Mouse (Mus musculus): ENCODE measurements at regions not wholly inside any gene's neighbourhood (a gene's known extent, or its start where the extent isn't known, plus 50 kb on each side); places are given as distances from the start of the nearest gene placed in this dataset.

- H3K4me2 ChIP-seq (ENCODE audit: low read length), result no peak overlapping the region
- no peaks in the 10 kb centered on the region for H3K36me3 ChIP-seq (ENCODE audit: control insufficient read depth, insufficient read depth, low read length)
- DNase-seq (ENCODE audit: low spot score) (peak; percentile 38), ATAC-seq (no peak)
- WGBS, result 37% methylated on average over 4 of the region's 4 CpGs
- no peaks in the 10 kb centered on the region for H3K27me3 ChIP-seq (replicated peaks; ENCODE audit: control insufficient read depth, insufficient read depth, low read length)
- H3K9me3 ChIP-seq (replicated peaks; ENCODE audit: control insufficient read depth, low read length), result no peaks in the 10 kb centered on the region
- H3K4me3 ChIP-seq (ENCODE audit: low read depth, low read length), result no peak overlapping the region
- H3K27ac ChIP-seq (ENCODE audit: low read depth, low read length), result no peak overlapping the region
- H3K9ac ChIP-seq (ENCODE audit: low read length), result no peak overlapping the region
- no peaks in the 10 kb centered on the region for H3K4me1 ChIP-seq (ENCODE audit: control insufficient read depth, insufficient read depth, low read length)
Measured at GRCm38 (mm10) chr2:147803102-147803501, 243.7 kb downstream of the Foxa2 start.

GRCm38 (mm10) chr2:147791434-147791833 is 255.3 kb downstream of the Foxa2 start:
- no peak for ATAC-seq
- H3K27me3 ChIP-seq (replicated peaks; ENCODE audit: control insufficient read depth, insufficient read depth, low read length), result no peaks in the 10 kb centered on the region

GRCm38 (mm10) chr2:147789877-147790276 is 256.9 kb downstream of the Foxa2 start:
- Histone ChIP-seq H3K9ac (ENCODE audit: low read length) (no peak overlapping the region), H3K4me3 (ENCODE audit: low read depth, low read length) (no peak overlapping the region), H3K27ac (ENCODE audit: low read depth, low read length) (no peak overlapping the region), H3K4me2 (ENCODE audit: low read length) (no peak overlapping the region), H3K27me3 (replicated peaks; ENCODE audit: control insufficient read depth, insufficient read depth, low read length) (no peaks in the 10 kb centered on the region), H3K4me1 (ENCODE audit: control insufficient read depth, insufficient read depth, low read length) (no peaks in the 10 kb centered on the region), H3K9me3 (replicated peaks; ENCODE audit: control insufficient read depth, low read length) (no peaks in the 10 kb centered on the region), H3K36me3 (ENCODE audit: control insufficient read depth, insufficient read depth, low read length) (no peaks in the 10 kb centered on the region)
- DNase-seq (ENCODE audit: low spot score) (no peak), ATAC-seq (no peak)
- 88% methylated on average over 1 of the region's 1 CpGs for WGBS

More at GRCm38 (mm10) chr2:147791434-147791833, 255.3 kb downstream of the Foxa2 start:
- 83% methylated on average over 8 of the region's 8 CpGs for WGBS
- no peak overlapping the region for H3K9ac ChIP-seq (ENCODE audit: low read length)
- no peak for DNase-seq (ENCODE audit: low spot score)
- H3K4me2 ChIP-seq (ENCODE audit: low read length), result no peak overlapping the region
- no peaks in the 10 kb centered on the region for H3K4me1 ChIP-seq (ENCODE audit: control insufficient read depth, insufficient read depth, low read length)
- no peaks in the 10 kb centered on the region for H3K36me3 ChIP-seq (ENCODE audit: control insufficient read depth, insufficient read depth, low read length)
- H3K9me3 ChIP-seq (replicated peaks; ENCODE audit: control insufficient read depth, low read length), result no peaks in the 10 kb centered on the region
- no peak overlapping the region for H3K27ac ChIP-seq (ENCODE audit: low read depth, low read length)
- no peak overlapping the region for H3K4me3 ChIP-seq (ENCODE audit: low read depth, low read length)

- no peak overlapping the region for H3K4me3 ChIP-seq (ENCODE audit: low read depth, low read length)
- no peaks in the 10 kb centered on the region for H3K9me3 ChIP-seq (replicated peaks; ENCODE audit: control insufficient read depth, low read length)
- H3K36me3 ChIP-seq (ENCODE audit: control insufficient read depth, insufficient read depth, low read length), result no peaks in the 10 kb centered on the region
- WGBS, result 12% methylated on average over 3 of the region's 3 CpGs
- no peak overlapping the region for H3K9ac ChIP-seq (ENCODE audit: low read length)
- H3K4me1 ChIP-seq (ENCODE audit: control insufficient read depth, insufficient read depth, low read length), result no peaks in the 10 kb centered on the region
- no peak overlapping the region for H3K4me2 ChIP-seq (ENCODE audit: low read length)
- H3K27me3 ChIP-seq (replicated peaks; ENCODE audit: control insufficient read depth, insufficient read depth, low read length), result no peaks in the 10 kb centered on the region
- H3K27ac ChIP-seq (ENCODE audit: low read depth, low read length), result no peak overlapping the region
- ATAC-seq (peak; percentile 42; the same call in 1 of the 2 replicates), DNase-seq (ENCODE audit: low spot score) (peak; percentile 81)
Measured at GRCm38 (mm10) chr2:147789268-147789667, 257.5 kb downstream of the Foxa2 start.

- H3K9me3 ChIP-seq (replicated peaks; ENCODE audit: control insufficient read depth, low read length), result no peaks in the 10 kb centered on the region
- no peaks in the 10 kb centered on the region for H3K36me3 ChIP-seq (ENCODE audit: control insufficient read depth, insufficient read depth, low read length)
- H3K9ac ChIP-seq (ENCODE audit: low read length), result no peak overlapping the region
- no peak overlapping the region for H3K27ac ChIP-seq (ENCODE audit: low read depth, low read length)
- no peaks in the 10 kb centered on the region for H3K27me3 ChIP-seq (replicated peaks; ENCODE audit: control insufficient read depth, insufficient read depth, low read length)
- H3K4me3 ChIP-seq (ENCODE audit: low read depth, low read length), result no peak overlapping the region
- H3K4me1 ChIP-seq (ENCODE audit: control insufficient read depth, insufficient read depth, low read length), result no peaks in the 10 kb centered on the region
- DNase-seq (ENCODE audit: low spot score) (peak; percentile 23), ATAC-seq (no peak)
- WGBS, result 72% methylated on average over 3 of the region's 3 CpGs
- H3K4me2 ChIP-seq (ENCODE audit: low read length), result no peak overlapping the region
Measured at GRCm38 (mm10) chr2:147788001-147788400, 258.8 kb downstream of the Foxa2 start.

- no peak for DNase-seq (ENCODE audit: low spot score)
- no peak overlapping the region for H3K27ac ChIP-seq (ENCODE audit: low read depth, low read length)
- H3K36me3 ChIP-seq (ENCODE audit: control insufficient read depth, insufficient read depth, low read length), result no peaks in the 10 kb centered on the region
- no peak overlapping the region for H3K4me3 ChIP-seq (ENCODE audit: low read depth, low read length)
- WGBS, result 80% methylated on average over 2 of the region's 2 CpGs
- no peak overlapping the region for H3K9ac ChIP-seq (ENCODE audit: low read length)
- H3K4me2 ChIP-seq (ENCODE audit: low read length), result no peak overlapping the region
- no peaks in the 10 kb centered on the region for H3K9me3 ChIP-seq (replicated peaks; ENCODE audit: control insufficient read depth, low read length)
- ATAC-seq, result no peak
- H3K27me3 ChIP-seq (replicated peaks; ENCODE audit: control insufficient read depth, insufficient read depth, low read length), result no peaks in the 10 kb centered on the region
- H3K4me1 ChIP-seq (ENCODE audit: control insufficient read depth, insufficient read depth, low read length), result no peaks in the 10 kb centered on the region
Measured at GRCm38 (mm10) chr2:147782496-147782895, 264.3 kb downstream of the Foxa2 start.

GRCm38 (mm10) chr2:147776316-147776715 is 270.5 kb downstream of the Foxa2 start:
- WGBS, result 41% methylated on average over 2 of the region's 2 CpGs
- Histone ChIP-seq H3K27me3 (replicated peaks; ENCODE audit: control insufficient read depth, insufficient read depth, low read length) (no peaks in the 10 kb centered on the region), H3K4me3 (ENCODE audit: low read depth, low read length) (no peak overlapping the region), H3K4me1 (ENCODE audit: control insufficient read depth, insufficient read depth, low read length) (no peaks in the 10 kb centered on the region), H3K4me2 (ENCODE audit: low read length) (no peak overlapping the region), H3K9ac (ENCODE audit: low read length) (no peak overlapping the region), H3K9me3 (replicated peaks; ENCODE audit: control insufficient read depth, low read length) (no peaks in the 10 kb centered on the region), H3K27ac (ENCODE audit: low read depth, low read length) (no peak overlapping the region), H3K36me3 (ENCODE audit: control insufficient read depth, insufficient read depth, low read length) (no peaks in the 10 kb centered on the region)
- DNase-seq (ENCODE audit: low spot score) (no peak), ATAC-seq (no peak)

GRCm38 (mm10) chr2:147772579-147772978 is 274.2 kb downstream of the Foxa2 start:
- H3K4me2 ChIP-seq (ENCODE audit: low read length), result no peak overlapping the region
- H3K27ac ChIP-seq (ENCODE audit: low read depth, low read length), result no peak overlapping the region
- WGBS, result 57% methylated on average over 1 of the region's 1 CpGs
- no peak overlapping the region for H3K9ac ChIP-seq (ENCODE audit: low read length)
- H3K27me3 ChIP-seq (replicated peaks; ENCODE audit: control insufficient read depth, insufficient read depth, low read length), result no peaks in the 10 kb centered on the region
- DNase-seq (ENCODE audit: low spot score), result no peak
- no peaks in the 10 kb centered on the region for H3K4me1 ChIP-seq (ENCODE audit: control insufficient read depth, insufficient read depth, low read length)
- H3K9me3 ChIP-seq (replicated peaks; ENCODE audit: control insufficient read depth, low read length), result no peaks in the 10 kb centered on the region
- no peaks in the 10 kb centered on the region for H3K36me3 ChIP-seq (ENCODE audit: control insufficient read depth, insufficient read depth, low read length)
- no peak overlapping the region for H3K4me3 ChIP-seq (ENCODE audit: low read depth, low read length)
- ATAC-seq, result no peak

- H3K36me3 ChIP-seq (ENCODE audit: control insufficient read depth, insufficient read depth, low read length), result no peaks in the 10 kb centered on the region
- no peak overlapping the region for H3K4me2 ChIP-seq (ENCODE audit: low read length)
- WGBS, result 79% methylated on average over 2 of the region's 2 CpGs
Measured at GRCm38 (mm10) chr2:147753089-147753488, 293.7 kb downstream of the Foxa2 start.

More at GRCm38 (mm10) chr2:147753089-147753488, 293.7 kb downstream of the Foxa2 start:
- H3K4me1 ChIP-seq (ENCODE audit: control insufficient read depth, insufficient read depth, low read length), result no peaks in the 10 kb centered on the region
- H3K9ac ChIP-seq (ENCODE audit: low read length), result no peak overlapping the region
- no peaks in the 10 kb centered on the region for H3K27me3 ChIP-seq (replicated peaks; ENCODE audit: control insufficient read depth, insufficient read depth, low read length)
- H3K9me3 ChIP-seq (replicated peaks; ENCODE audit: control insufficient read depth, low read length), result no peaks in the 10 kb centered on the region
- H3K4me3 ChIP-seq (ENCODE audit: low read depth, low read length), result no peak overlapping the region
- DNase-seq (ENCODE audit: low spot score), result no peak
- no peak for ATAC-seq
- H3K27ac ChIP-seq (ENCODE audit: low read depth, low read length), result no peak overlapping the region

Measured in forebrain, embryonic 14.5 days (tissue).